Mouse (Mus musculus): ENCODE results near the gene Cyb5r1.

Gene Cyb5r1

GRCm38 (mm10) chr1:134405509-134406413, at the start of gene Cyb5r1:
Gene Cyb5r1 (plus strand): TSS chr1:134405559.
- peak; percentile 15 for DNase-seq (ENCODE audit: low spot score)

GRCm38 (mm10) chr1:134357461-134357860, 47.9 kb upstream of the Cyb5r1 start:
- no peak for DNase-seq (ENCODE audit: low spot score)

- no peak for DNase-seq (ENCODE audit: low spot score)
These were observed 44.7 kb upstream of the Cyb5r1 start for GRCm38 (mm10) chr1:134360656-134361055.

GRCm38 (mm10) chr1:134361195-134361856, 44.0 kb upstream of the Cyb5r1 start:
- DNase-seq (ENCODE audit: low spot score): no peak

- peak; percentile 82 for DNase-seq (ENCODE audit: low spot score)
These were observed 43.5 kb upstream of the Cyb5r1 start, which contains the start of gene Tmem183a for GRCm38 (mm10) chr1:134361857-134362212. Gene Tmem183a (minus strand): TSS chr1:134361979.

- no peak for DNase-seq (ENCODE audit: low spot score)
These were observed 42.2 kb upstream of the Cyb5r1 start for GRCm38 (mm10) chr1:134363194-134363593.

GRCm38 (mm10) chr1:134365491-134365890, 39.9 kb upstream of the Cyb5r1 start:
- no peak for DNase-seq (ENCODE audit: low spot score)

- DNase-seq (ENCODE audit: low spot score): no peak
These were observed 36.5 kb upstream of the Cyb5r1 start for GRCm38 (mm10) chr1:134368777-134369337.

GRCm38 (mm10) chr1:134374124-134374523, 31.2 kb upstream of the Cyb5r1 start:
- no peak for DNase-seq (ENCODE audit: low spot score)

GRCm38 (mm10) chr1:134381051-134381450, 24.3 kb upstream of the Cyb5r1 start:
- DNase-seq (ENCODE audit: low spot score): no peak

- DNase-seq (ENCODE audit: low spot score): no peak
These were observed 23.3 kb upstream of the Cyb5r1 start for GRCm38 (mm10) chr1:134381795-134382625.

GRCm38 (mm10) chr1:134384581-134384980, 20.8 kb upstream of the Cyb5r1 start:
- no peak for DNase-seq (ENCODE audit: low spot score)

- DNase-seq (ENCODE audit: low spot score): no peak
These were observed 20.2 kb upstream of the Cyb5r1 start for GRCm38 (mm10) chr1:134385176-134385575.

GRCm38 (mm10) chr1:134385666-134386065, 19.7 kb upstream of the Cyb5r1 start, which contains the start of gene 4933406M09Rik:
Gene 4933406M09Rik (plus strand): TSS chr1:134385940.
- DNase-seq (ENCODE audit: low spot score): no peak

GRCm38 (mm10) chr1:134393827-134394226, 11.5 kb upstream of the Cyb5r1 start:
- no peak for DNase-seq (ENCODE audit: low spot score)

GRCm38 (mm10) chr1:134398210-134398609, 7.1 kb upstream of the Cyb5r1 start:
- no peak for DNase-seq (ENCODE audit: low spot score)

GRCm38 (mm10) chr1:134399735-134400134, 5.6 kb upstream of the Cyb5r1 start:
- no peak for DNase-seq (ENCODE audit: low spot score)

- DNase-seq (ENCODE audit: low spot score): no peak
These were observed 1.0 kb downstream of the Cyb5r1 start for GRCm38 (mm10) chr1:134406414-134406771.

- no peak for DNase-seq (ENCODE audit: low spot score)
These were observed 2.7 kb downstream of the Cyb5r1 start for GRCm38 (mm10) chr1:134408080-134408479.

- DNase-seq (ENCODE audit: low spot score): no peak
These were observed 6.6 kb downstream of the Cyb5r1 start for GRCm38 (mm10) chr1:134411706-134412629.

GRCm38 (mm10) chr1:134414038-134414437, 8.7 kb downstream of the Cyb5r1 start:
- no peak for DNase-seq (ENCODE audit: low spot score)

All from layer of hippocampus, adult 9-10 months (tissue).